Mouse (Mus musculus) left cerebral cortex, postnatal 25 days (tissue): Measurements from ENCODE around the gene Arid3a. TPM values are rescaled to one million over a fixed set of nuclear protein-coding genes. Genes with fewer than 3 reads are reported as not detected.
"Not testable (repeated sequence)": the region's sequence is repeated elsewhere in the genome, so short reads cannot be mapped to it uniquely, and the experiment has no call there.

Experiments
- DNase-seq, 2 experiments: peaks; one replicate each; pipeline ENCODE4 v3.0.0; 2022; ENCODE audit warnings: low spot score in 2 of 2, mixed read lengths in 1 of 2
- intact Hi-C: fragments of 180-260 bp; cut with DNase I; formaldehyde crosslinking; loops from one replicate; pipeline ENCODE4 v1.15.1; 2025
- total RNA-seq, 2 experiments: library from RNA; stranded (reverse); gene quantifications; 2 replicates each; pipeline ENCODE4 v1.2.3; 2021

The Arid3a gene
- total RNA-seq, 2 experiments from 2014 or later = 5.4 to 8.6 TPM

GRCm38 (mm10) chr10:79937775-79938526, 11.1 kb downstream of the Arid3a start:
- no peak for DNase-seq
- intact Hi-C loops = no loop called here

DNA sequence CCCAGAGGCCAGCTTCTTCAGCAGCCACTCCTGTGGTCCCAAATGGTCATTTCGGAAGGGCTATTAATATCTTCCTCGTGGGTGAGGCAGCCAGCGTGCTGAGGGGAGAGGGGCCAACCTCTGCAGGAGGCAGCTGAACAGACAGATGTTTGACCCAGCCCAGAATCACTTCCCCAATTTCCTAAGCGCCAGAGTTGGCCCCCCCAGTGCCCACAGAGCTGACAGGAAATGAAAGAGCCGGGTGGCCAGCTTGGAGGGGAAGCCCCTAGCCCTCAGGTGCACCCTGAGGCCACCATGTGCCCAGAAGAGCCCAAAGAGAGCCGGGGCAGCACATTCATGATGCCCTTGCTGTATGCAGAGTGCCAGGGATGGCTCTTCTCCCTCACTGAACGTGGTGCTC, 13.9 kb downstream of the Arid3a start:
- intact Hi-C loops = no loop called here

GRCm38 (mm10) chr10:79942988-79943387, 16.1 kb downstream of the Arid3a start:
- no peak for DNase-seq
- intact Hi-C loops = no loop called here

More for the DNA sequence above, 13.9 kb downstream of the Arid3a start:
- peak in 1 of 2 experiments; percentile 31 for DNase-seq

DNA sequence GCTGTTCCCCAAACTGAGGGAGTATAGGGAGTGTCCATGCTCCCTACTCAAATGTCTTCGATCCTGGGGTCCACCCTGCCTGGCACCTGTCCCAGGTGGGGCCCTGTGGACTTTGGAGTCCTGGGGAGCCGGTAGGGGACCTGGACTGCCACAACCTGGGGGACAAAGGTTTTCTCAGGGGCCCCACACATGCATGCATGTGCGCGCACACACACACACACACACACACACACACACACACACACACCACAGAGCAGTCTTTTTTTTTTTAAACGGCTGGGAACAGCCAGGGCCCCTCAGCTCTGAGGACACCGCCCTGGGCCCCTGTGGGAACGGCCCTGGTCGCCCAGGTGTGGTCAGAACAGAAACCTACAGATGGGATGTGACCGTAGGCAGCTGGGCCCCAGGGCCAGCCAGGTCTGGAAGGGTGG, 16.6 kb downstream of the Arid3a start:
- intact Hi-C loops = no loop called here
- no peak for DNase-seq

GRCm38 (mm10) chr10:79945507-79946234, 18.8 kb downstream of the Arid3a start:
- intact Hi-C loops = no loop called here
- no peak for DNase-seq

DNA sequence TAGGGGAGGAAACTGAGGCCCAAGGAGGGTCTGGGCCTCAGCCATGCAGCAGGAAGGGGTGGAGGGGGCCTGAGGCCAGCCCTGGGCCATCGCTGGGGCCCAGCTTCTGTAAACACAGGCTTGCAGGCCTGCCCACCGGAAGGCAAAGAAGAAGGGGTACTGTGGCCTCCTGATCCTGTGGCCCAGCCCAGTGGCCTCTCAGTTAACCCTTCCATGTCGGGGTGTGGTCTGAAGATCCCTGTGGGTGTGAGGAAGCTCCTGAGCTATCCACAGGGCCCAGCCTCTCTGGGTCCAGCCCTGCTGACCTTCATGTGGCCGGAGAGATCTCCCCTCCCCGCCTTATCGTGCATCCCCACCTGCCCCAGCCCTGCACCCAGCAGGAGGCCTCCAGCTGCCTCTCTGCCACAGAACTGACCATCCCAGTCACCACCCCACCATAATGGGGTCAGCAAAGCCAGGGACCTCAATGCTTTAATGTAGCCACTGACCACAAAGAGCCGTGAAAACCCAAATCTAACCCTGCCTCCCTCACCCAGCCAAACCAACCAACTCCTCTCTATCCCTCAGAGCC, 20.0 kb downstream of the Arid3a start:
- intact Hi-C loops = no loop called here
- DNase-seq = no peak

DNA sequence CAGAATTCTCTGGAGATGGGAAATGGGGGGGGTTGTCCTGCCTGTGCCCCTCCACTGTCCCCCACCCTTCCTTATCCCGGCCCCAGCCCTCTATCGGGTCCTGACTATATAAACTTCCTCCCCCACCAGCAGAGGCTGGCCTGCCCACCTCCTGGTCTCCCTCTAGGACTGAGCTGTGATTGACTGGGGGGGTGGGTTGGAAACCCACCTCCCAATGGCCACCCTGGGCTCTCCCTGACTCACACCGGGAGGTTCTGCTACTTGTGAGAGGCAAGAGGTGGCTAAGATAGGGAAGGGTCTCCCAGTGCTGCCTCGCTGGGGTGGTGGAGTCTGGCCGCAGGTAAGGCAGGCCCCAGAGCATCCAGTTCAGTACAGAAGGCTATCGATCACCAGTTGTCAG, 20.7 kb downstream of the Arid3a start:
- intact Hi-C loops = no loop called here

DNA sequence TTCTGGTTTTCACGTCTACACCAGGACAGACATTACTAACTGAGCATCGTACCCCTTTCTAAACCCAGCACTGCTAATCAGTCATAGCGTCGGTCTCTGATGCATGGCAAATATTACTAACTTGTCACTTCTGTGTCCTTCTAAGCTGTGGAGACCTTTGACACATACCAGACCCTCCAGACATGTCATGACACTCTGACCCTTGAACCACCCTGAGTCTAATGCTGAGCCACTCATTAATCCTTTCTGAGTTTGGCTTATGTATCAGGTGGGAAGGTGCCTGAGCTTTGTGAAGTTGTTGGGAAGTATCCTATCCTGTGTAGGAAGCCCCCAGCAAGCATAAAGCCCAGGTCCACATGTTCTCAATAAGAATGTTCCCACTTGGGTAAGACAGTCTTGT, 23.0 kb downstream of the Arid3a start:
- intact Hi-C loops = no loop called here
- no peak for DNase-seq

More for the DNA sequence above, 20.7 kb downstream of the Arid3a start:
- DNase-seq = no peak

DNA sequence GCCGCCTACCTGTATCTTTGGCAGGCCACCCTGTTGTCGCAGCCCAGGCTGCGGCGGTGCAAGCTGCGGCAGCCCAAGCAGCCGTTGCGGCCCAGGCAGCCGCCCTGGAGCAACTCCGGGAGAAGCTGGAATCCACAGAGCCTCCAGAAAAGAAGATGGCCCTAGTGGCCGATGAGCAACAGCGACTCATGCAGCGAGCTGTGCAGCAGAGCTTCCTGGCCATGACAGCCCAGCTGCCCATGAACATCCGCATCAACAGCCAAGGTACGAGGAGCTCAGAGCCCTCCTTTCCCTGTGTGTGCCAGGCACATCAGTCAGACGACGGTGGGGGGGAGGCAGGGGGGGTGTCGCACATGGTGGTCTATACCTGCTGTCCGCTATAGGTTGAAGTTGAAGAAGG, 23.8 kb downstream of the Arid3a start:
- intact Hi-C loops = no loop called here

GRCm38 (mm10) chr10:79953946-79954345, 27.1 kb downstream of the Arid3a start:
- intact Hi-C loops = loop anchor here (2.0 kb wide), 1 partner anchor 119 kb away; no protein-coding TSS in a partner anchor
- DNase-seq = peak in 1 of 2 experiments; percentile 36

More for the DNA sequence above, 23.8 kb downstream of the Arid3a start:
- DNase-seq = no peak

DNA sequence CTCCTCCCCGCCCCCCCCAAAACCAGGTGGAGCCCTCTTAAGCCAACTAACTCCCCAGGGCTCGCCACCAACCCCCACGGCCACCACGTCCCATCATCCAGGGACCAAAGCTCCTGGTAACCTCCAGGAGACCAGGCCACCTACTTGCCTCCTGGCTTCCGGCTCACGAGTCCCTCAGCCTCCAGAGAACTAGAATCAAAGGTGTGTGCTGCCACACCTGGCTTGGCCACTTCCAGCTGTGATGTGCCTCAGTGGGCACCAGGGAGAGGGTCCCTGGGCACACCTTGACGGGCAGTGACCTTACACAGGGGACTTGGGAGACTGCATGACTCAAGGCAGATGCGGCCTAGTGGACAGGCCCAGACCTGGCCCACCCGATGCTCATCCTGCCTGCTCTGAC, 28.8 kb downstream of the Arid3a start:
- no peak for DNase-seq
- intact Hi-C loops = loop anchor here (2.0 to 5.0 kb wide), 2 partner anchors 63 to 121 kb away; partner anchors contain the start of gene Cfd

- intact Hi-C loops = loop anchor here (5.0 kb wide), 1 partner anchor 64 kb away; the partner anchor contains the start of gene Cfd
- no peak for DNase-seq
Measured at GRCm38 (mm10) chr10:79956643-79957154, 29.9 kb downstream of the Arid3a start.

GRCm38 (mm10) chr10:79958140-79958816, 31.4 kb downstream of the Arid3a start:
- peak; percentile 57 to 75 for DNase-seq
- intact Hi-C loops = loop anchor here (1.0 to 5.0 kb wide), 2 partner anchors 33 to 66 kb away; partner anchors contain the start of gene Cfd

DNA sequence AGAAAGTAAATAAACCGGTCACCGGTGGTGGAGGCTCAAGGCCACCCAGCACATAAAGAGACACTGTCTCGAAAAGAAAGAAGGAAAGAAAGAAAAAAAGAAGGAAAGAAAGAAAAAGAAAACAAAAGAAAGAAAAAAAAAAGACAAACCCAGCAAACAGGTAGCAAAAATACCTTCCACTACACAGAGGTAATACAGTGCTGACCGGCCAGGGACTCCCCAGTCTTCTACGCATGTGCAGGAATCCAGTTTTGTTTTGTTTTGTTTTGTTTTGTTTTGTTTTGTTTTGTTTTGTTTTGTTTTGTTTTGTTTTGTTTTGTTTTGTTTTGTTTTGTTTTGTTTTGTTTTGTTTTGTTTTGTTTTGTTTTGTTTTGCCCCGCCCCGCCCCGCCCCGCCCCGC, 32.6 kb downstream of the Arid3a start:
- intact Hi-C loops = loop anchor here (5.0 kb wide), 1 partner anchor 67 kb away; the partner anchor contains the start of gene Cfd
- not testable (repeated sequence) for DNase-seq

DNA sequence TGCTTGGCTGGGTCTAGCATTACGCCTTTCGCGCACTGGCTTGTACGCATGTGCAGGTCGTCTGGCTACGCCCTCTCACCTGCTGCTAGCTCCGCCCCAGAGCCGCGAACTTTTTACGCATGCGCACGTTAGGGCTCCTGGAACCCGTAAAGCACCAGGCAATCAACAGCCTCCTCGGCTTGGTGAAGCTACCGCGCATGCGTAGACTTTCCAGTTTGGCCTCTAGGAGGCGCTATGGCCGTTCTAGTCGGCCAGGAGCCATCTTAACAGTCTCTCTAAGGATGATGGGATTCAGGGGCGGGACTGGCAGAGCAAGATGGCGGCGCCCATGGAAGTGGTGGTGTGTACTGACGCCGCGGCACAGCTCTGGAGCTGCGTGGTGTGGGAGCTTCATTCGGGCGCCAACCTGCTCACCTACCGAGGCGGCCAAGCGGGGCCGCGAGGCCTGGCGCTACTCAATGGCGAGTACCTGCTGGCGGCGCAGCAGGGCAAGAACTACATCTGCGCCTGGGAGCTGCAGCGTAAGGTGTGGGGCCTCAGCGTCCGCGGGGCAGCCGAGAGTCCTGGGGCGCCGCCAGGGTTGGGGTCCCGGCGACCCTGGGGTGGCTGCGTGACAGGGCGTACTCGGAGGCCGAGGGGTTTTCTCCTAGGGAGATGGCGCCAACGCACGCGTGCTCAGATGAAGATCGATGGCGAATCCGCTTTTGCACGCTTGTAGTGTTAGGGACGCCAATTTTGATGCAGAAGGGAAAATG, 33.2 kb downstream of the Arid3a start, which contains the start of gene Wdr18:
TSS of gene Wdr18 (plus strand) at position 306 of the 755 bp plus-strand sequence.
- peak; percentile 99 to 100 for DNase-seq
- intact Hi-C loops = loop anchor here (2.0 to 5.0 kb wide), 2 partner anchors 23 to 68 kb away; partner anchors contain the start of gene Cfd

DNA sequence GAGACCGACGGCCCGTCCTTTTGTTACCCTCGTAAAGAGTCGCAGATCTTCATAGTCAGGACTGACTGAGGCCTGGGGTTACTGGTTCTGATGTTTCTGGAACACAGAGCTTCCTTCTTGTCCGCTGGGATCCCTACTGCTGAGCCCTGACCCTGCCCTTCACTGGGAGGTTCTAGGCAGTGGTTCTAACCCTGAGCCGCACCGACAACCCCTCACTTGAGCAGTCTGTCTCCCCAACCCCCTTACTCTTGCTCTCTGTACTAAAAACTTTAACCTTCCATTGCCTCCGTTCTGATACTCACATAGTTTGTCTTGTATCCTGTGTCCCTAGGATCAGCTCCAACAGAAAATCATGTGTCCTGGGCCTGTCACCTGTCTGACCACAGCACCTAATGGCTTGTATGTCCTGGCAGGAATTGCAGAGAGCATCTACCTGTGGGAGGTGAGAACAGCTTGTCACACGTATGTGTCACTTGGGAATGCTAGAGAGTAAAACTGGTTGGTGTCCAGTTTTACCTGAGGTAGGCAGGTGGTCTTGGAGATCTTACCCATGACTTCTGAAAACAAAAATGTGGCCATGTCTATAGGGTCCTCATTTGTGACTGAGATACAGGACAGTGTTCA, 33.9 kb downstream of the Arid3a start:
- intact Hi-C loops = loop anchor here (2.0 kb wide), 1 partner anchor 22 kb away; no protein-coding TSS in a partner anchor

GRCm38 (mm10) chr10:79964727-79965126, 37.9 kb downstream of the Arid3a start:
- intact Hi-C loops = no loop called here
- no peak for DNase-seq

More for the DNA sequence above, 33.9 kb downstream of the Arid3a start:
- DNase-seq = no peak

DNA sequence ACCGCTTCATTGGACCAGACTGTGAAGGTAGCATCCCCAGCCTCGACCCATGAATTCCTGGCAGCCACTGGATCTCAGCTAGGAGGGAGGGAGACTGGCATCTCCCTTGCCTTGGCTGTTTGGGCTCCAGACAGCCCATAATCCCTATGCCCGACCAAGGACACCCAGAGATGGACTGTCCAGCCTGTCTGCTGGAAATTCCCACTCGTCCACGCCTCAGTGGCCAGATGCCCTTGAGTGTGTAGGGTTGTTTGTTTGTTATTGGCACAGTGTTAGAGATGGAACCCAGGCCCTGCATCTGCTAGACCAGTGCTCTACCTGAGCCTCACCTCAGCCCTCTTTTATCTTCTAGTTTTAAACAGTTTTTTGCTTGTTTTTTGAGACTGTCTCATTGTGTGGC, 38.5 kb downstream of the Arid3a start:
- intact Hi-C loops = no loop called here
- no peak for DNase-seq
